Mouse (Mus musculus): ENCODE results near the gene Ehmt2. TPM values are rescaled to one million over a fixed set of nuclear protein-coding genes. Genes with fewer than 3 reads are reported as not detected.
A peak's percentile ranks its signal among the peaks of the same experiment; 100 is the strongest.
"Not testable (repeated sequence)": the region's sequence is repeated elsewhere in the genome, so short reads cannot be mapped to it uniquely, and the experiment has no call there.

Ehmt2 gene
- total RNA-seq, 2 experiments from 2014 or later = 124 to 143 TPM

DNA sequence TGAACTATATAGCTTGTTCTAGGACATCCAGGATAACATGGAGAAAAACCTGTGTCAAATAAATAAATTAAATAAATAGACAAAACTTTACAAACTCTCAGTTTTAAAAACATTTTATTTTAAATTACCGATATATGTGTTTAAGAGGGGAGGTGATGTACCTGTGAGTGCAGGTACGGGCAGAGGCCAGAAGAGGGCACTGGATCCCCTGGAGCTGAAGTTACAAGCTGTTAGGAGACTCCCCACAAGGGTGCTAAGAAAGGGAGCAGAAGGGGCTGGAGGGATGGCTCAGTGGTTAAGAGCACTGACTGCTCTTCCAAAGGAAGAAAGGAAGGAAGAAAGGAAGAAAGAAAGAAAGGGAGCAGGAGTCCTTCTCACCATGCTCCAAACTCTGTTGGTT, 6.9 kb upstream of the Ehmt2 start:
- DNase-seq = no peak

DNA sequence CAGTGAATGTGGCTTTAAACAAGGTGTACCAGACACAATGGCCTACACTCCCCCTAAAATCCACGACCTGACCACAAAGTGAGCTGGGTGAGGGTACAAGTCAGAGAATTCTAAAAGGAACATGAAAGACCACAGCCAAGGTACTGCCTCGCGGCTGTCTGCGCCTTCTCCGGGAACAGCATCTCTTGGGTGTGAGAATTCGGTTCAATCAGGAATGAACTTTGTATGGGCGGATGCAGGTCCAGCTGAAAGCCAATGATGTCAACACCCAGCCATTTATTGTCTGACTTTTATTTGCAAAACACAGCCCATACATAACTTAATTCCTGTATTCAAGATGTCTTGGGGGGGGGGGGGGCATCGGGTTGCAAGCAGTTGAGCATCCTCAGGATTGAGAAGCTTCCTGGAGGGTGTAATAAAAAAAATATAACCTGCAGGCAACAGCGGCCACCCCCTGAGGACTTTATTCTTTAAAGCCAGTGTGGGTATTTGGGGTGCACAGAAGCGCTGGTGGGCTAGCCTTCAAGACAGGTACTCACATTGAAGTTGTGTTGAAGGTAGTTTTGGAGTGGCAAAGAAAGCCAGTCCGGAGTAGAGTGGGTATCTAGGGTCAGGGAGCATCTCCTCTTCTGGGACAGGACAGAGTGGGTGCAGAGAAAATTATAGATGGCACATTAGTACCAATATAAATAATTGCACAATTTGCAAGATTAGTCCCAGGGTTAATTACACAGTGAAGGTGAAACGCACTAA, 5.0 kb upstream of the Ehmt2 start:
- DNase-seq = no peak

DNA sequence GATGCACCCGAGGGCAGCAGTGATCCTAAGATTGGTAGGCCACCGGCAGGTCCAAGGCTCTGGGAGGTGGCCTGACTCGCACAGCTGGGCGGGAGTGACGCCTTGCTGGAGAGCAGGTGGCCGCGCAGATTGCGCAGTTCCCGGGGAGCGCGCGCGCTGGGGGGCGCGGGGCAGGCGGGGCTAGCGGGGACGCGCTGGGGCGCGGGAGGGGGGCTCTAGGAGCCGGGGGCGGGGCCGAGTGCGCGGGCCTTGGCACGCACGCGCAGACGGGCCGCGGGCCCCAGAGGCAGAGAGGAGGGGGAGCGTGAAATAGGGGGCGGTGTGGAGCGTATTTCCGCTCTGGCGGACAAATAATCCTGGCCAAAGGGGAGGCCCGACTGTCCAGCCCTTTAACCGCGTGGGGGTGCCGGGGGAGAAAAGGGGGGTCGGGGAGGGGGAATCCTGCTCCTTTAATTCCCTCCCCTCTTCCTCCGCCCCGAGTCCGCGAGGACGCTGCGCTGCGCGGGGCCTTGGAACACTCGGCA, 4.1 kb upstream of the Ehmt2 start:
- peak; percentile 96 to 97 for DNase-seq

- peak; percentile 76 to 87 for DNase-seq
Measured at GRCm38 (mm10) chr17:34894801-34895530, 3.3 kb upstream of the Ehmt2 start.

DNA sequence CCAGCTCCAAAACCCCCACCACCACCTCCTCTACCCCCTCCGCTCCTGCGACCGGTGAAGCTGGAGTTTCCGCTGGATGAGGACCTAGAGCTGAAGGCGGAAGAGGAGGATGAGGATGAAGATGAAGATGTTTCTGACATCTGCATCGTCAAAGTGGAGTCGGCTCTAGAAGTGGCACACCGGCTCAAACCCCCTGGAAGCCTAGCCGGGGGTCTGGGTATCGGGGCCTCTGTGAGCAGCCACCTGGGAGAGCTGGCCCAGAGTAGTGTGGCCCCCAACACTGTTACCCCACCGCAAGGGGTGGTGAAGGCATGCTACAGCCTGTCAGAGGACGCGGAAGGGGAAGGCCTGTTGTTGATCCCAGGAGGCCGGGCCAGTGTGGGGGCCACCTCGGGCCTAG, 2.5 kb upstream of the Ehmt2 start:
- no peak for DNase-seq

DNA sequence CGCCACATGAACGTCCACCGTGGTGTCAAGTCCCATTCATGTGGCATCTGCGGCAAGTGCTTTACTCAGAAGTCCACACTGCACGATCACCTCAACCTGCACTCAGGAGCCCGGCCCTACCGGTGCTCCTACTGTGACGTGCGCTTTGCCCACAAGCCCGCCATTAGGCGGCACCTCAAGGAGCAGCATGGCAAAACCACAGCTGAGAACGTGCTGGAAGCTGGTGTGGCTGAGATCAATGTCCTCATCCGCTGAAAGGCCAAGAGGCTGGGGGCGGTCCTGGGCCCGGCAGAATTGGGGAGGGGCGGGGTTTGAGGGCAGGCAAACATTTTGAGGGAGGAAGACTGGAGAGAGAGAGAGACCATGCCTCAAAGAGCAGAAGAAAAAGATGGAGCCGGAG, 1.9 kb upstream of the Ehmt2 start:
- DNase-seq = no peak

GRCm38 (mm10) chr17:34897373-34898159, 703 bp upstream of the Ehmt2 start:
- DNase-seq = peak in 1 of 2 experiments; percentile 22

DNA sequence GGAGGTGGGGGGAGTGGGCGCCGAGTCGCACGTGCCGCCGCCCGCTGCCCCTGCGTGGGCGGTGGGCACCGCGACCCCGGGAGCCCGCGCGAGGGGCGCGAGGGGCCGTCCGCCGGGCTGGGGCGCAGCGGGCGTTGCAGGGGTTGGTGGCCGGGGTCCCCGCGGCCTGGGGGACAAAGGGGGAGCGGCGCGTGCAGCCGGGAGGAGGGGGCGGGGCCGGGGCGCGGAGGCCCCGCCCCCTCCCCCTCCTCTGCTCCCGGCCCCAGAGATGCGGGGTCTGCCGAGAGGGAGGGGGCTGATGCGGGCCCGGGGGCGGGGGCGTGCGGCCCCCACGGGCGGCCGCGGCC, 410 bp downstream of the Ehmt2 start:
- DNase-seq = peak; percentile 27 to 54

DNA sequence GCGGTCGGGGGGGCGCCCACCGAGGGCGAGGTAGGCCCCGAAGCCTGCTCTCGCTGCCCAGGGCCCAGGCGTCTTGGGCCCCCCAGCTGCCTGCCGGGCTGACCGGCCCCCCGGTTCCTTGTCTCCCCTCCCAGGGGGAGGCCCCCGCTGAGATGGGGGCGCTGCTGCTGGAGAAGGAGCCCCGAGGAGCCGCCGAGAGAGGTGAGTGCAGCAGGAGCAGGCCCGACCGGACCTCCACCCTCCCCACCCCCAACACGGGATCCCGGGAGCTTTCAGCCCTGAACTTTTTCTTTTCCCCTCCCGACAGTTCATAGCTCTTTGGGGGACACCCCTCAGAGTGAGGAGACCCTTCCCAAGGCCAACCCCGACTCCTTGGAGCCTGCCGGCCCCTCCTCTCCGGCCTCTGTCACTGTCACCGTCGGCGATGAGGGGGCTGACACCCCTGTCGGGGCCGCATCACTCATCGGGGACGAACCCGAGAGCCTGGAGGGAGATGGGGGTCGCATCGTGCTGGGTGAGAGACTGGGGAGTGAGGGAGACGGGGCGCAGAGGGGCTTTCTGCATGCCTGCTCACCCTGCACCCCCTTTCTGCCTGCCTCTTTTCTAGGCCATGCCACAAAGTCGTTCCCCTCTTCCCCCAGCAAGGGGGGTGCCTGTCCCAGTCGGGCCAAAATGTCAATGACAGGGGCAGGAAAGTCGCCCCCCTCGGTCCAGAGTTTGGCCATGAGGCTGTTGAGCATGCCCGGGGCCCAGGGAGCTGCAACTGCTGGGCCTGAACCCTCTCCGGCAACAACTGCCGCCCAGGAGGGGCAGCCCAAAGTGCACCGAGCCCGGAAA, 1.0 kb downstream of the Ehmt2 start:
- peak; percentile 55 to 67 for DNase-seq

DNA sequence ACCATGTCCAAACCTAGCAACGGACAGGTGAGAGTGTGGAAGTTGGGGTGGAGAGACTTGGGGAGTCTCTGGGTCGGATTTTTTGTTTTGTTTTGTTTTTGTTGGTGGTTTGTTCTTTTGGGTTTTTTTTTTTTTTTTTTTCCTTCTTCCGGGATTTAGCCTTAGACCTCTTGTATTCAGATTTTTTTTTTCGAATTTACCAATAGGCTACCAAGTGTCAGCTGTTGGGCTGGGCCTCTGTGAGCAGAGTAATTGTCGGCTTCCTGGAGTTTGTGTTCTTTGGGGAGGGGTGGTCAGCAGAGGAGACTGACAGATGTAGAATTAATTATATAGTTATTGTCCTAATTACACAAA, 1.6 kb downstream of the Ehmt2 start:
- peak; percentile 24 to 46 for DNase-seq

GRCm38 (mm10) chr17:34900826-34901225, 2.6 kb downstream of the Ehmt2 start:
- not testable (repeated sequence) for DNase-seq

- DNase-seq = not testable (repeated sequence)
Measured at GRCm38 (mm10) chr17:34901948-34902347, 3.7 kb downstream of the Ehmt2 start.

GRCm38 (mm10) chr17:34902895-34903294, 4.6 kb downstream of the Ehmt2 start:
- DNase-seq = no peak

DNA sequence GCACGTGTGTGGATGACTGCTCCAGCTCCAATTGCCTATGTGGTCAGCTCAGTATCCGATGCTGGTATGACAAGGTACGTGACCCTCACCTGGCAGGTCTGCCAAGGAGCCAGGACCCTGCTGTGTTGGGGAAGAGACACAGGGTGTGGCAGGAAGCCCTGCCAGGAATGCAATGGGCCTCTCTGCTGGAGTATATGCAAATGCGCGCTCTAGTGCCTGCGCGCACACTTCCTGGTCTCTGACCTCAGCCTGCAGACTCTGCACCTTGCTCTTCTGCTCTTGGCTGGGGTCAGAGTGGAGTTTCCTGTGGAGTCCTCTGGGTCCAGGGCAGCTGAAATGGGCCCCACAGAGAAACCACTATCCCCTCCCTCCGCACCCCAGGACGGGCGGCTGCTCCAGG, 12.7 kb downstream of the Ehmt2 start:
- no peak for DNase-seq

DNA sequence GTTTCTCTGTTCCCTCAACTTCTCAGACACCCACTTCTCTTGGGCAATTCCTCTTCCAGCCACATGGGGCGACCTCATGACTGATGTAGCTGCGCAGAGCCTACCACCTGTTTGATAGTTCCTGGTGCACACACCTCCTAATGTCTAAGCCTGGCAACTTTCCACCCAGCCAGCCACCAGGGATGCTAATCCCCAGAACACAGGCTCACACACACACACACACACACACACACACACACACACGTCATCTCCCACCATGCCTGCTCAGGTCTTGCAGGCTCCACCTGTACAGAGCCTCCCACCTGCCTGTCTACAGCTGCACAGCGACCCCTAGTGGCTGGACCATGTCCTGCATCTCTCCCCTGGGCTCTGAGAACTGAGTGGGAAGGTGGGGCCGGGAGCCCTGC, 13.7 kb downstream of the Ehmt2 start:
- DNase-seq = peak; percentile 80 to 83

GRCm38 (mm10) chr17:34913930-34914665, 15.8 kb downstream of the Ehmt2 start, which contains the start of gene Slc44a4:
Gene Slc44a4, plus strand, starts transcription at chr17:34914466.
- DNase-seq = no peak

DNA sequence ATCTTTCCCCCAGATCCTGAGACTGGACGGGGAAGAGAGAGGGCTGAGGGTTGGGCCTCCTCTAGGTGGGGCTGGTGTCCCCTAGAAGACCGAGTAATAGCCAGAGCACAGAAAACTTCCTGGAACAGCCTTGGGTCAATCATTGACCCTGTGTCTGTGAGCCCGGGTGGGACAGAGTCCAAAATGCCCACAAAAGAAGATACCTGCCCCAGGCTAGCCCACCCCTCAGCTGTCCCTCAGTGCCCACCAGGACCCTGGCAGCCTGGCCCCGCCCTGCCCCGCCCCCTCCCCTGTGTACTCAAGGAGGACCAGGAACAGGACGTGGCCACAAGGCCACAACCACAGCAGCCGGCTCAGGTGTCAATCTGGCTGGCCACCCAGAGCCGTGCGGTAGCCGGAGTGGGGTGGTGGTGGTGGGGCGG, 17.2 kb downstream of the Ehmt2 start:
- DNase-seq = peak; percentile 50 to 72

DNA sequence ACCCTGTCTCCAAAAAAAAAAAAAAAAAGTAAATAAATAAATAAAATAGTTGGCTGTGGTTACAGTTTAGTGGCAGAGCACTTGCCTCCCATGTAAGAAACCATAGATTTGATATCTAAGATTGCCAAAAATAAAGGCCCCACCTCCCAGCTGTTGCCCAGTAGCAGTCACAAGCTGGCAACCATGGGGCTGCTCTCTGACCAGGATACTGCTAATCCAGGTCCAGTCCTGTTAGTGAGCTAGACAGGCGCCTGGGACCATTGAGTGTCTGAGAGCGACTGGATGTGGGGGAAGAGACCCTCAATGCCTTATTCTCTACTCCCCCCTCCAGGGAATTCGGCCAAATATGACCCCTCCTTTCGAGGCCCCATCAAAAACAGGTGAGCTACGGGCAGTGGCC, 18.0 kb downstream of the Ehmt2 start:
- DNase-seq = no peak

GRCm38 (mm10) chr17:34917188-34917587, 18.9 kb downstream of the Ehmt2 start:
- DNase-seq = no peak

GRCm38 (mm10) chr17:34922939-34923338, 24.7 kb downstream of the Ehmt2 start:
- DNase-seq = no peak

DNA sequence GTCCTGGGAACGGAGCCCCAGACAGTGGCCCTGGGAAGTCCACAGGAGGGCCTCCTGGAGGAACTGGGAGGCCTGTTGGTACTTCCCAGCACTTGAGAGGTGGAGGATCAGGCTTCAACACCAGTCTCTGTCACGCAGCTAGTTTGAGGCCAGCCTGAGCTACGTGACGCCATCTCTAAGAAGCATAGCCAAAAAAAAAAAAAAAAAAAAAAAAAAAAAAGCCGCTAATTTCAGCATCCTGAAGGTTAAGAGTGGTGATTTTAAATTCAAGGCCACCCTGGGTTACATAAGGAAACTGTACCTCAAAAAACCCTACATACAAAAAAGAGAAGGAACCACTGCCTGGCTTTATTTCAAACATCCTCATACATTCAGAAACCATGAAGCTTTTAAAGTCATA, 26.0 kb downstream of the Ehmt2 start:
- no peak for DNase-seq

Measured in adrenal gland, postnatal 36 days (tissue).